Mouse (Mus musculus) kidney, embryonic 15.5 days (tissue): Measurements from ENCODE around the gene Atg2a. TPM values are rescaled to one million over a fixed set of nuclear protein-coding genes. Genes with fewer than 3 reads are reported as not detected.

ENCODE experiments used
- ATAC-seq: fragments of 200-750 bp; cut with Nextera tagmentation; replicated peaks from 2 replicates; pipeline ENCODE4 v1.8.0; 2017; ENCODE audit warnings: moderate TSS enrichment; ENCODE audit not compliant: low FRiP score
- H3K27ac ChIP-seq: fragments of 300-500 bp; sonication (generic); 2 replicates; pipeline ENCODE4 v1.5.1; 2015; ENCODE audit warnings: mild to moderate bottlenecking, inconsistent platforms
- H3K27me3 ChIP-seq: fragments of 300-500 bp; sonication (generic); 2 replicates; pipeline ENCODE4 v1.6.1; 2015; ENCODE audit warnings: inconsistent platforms
- H3K36me3 ChIP-seq: fragments of 300-500 bp; sonication (generic); 2 replicates; pipeline ENCODE4 v1.6.1; 2015; ENCODE audit warnings: inconsistent platforms
- H3K4me1 ChIP-seq: fragments of 300-500 bp; sonication (generic); 2 replicates; pipeline ENCODE4 v1.6.1; 2015; ENCODE audit warnings: inconsistent platforms
- H3K4me2 ChIP-seq: fragments of 300-500 bp; sonication (generic); 2 replicates; pipeline ENCODE4 v1.6.1; 2015; ENCODE audit warnings: moderate library complexity, mild to moderate bottlenecking, inconsistent platforms
- H3K4me3 ChIP-seq: fragments of 300-500 bp; sonication (generic); replicated peaks from 2 replicates; pipeline ENCODE4 v1.5.1; 2015; ENCODE audit warnings: mild to moderate bottlenecking, inconsistent platforms
- H3K9ac ChIP-seq: fragments of 300-500 bp; sonication (generic); 2 replicates; pipeline ENCODE4 v1.6.1; 2015; ENCODE audit warnings: mild to moderate bottlenecking, inconsistent platforms
- H3K9me3 ChIP-seq: fragments of 300-500 bp; sonication (generic); replicated peaks from 2 replicates; pipeline ENCODE4 v1.6.1; 2016; ENCODE audit warnings: inconsistent platforms
- WGBS: fragments of 180-500 bp; shearing (Covaris S2); methylation state at CpG from one replicate; pipeline ENCODE4 v1.1.7; 2015; ENCODE audit warnings: mixed read lengths; 5-methylcytosine and 5-hydroxymethylcytosine counted together
- polyA plus RNA-seq: library from polyadenylated mRNA; unstranded; fragments of >200 nt; fragmentation: Nextera tagmentation; extraction: Ambion mirVana; gene quantifications from 2 replicates; pipeline ENCODE4 v1.2.1, GENCODE M21; 2015

The Atg2a gene
- polyA plus RNA-seq, 1 experiment from 2014 or later = 12.1 TPM

DNA sequence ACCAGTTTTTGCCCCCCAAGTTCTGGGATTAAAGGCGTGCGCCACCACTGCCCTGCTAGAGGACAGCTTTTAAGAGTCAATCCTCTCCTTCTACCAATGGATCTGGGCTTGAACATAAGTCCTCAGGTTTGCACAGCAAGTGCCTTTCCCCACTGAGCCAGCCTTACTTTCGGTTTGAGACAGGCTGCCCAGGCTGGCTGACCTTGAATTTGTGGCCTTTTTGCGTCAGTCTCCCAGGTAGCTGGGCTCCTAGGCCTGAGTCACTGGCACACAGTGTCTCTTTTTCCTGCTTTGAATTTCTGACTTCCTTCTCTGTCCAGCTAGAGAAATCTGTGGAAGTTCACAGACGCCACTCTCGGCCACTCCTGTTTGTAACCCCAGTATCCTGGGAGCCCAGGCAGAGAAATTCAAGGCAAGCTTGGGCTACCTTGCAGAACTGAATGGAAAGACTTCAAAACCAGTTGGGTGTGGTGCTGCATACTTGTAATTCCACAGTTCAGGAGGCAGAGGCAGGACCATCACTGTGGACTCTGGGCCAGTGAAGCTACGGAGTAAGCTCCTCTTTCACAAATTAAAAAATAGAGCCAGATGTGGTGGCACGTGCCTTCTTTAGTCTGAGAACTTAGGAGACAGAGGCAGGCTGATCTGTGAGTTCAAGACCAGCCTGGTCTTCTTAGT lies 28.5 kb downstream of the Atg2a start:
- Histone ChIP-seq H3K4me1 (peaks cover 13% of the 10 kb centered on the region), H3K27me3 (no peaks in the 10 kb centered on the region), H3K9me3 (no peaks in the 10 kb centered on the region), H3K9ac (no peak overlapping the region), H3K4me2 (no peak overlapping the region), H3K36me3 (no peaks in the 10 kb centered on the region), H3K4me3 (no peak overlapping the region), H3K27ac (no peak overlapping the region)
- no peak for ATAC-seq
- 84% methylated on average over 8 of the region's 8 CpGs for WGBS

DNA sequence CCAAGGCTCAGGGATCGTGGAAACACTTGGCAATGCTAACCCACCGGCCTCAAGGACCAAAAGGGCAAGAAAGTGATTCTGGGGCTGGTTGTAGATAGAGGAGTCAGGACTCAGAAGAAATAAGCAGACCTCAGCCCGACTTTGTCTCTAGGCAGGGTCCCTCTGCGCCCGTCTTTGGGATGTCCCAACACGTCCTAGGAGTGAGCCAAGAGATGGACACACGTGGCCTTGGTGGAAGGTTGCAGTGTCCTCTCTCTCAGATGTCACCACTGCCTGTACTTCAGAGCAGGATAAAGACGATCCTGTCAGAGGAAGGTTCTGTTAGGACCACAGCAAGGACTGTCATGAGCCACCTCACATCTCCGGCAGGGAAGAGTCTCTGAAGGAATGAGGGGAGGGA lies 29.2 kb downstream of the Atg2a start:
- Histone ChIP-seq H3K9me3 (no peaks in the 10 kb centered on the region), H3K4me1 (peaks cover 19% of the 10 kb centered on the region), H3K9ac (no peak overlapping the region), H3K4me2 (no peak overlapping the region), H3K27me3 (no peaks in the 10 kb centered on the region), H3K27ac (0 out of 2 replicates have a peak overlapping the region, but pooled peaks have one; percentile 38), H3K4me3 (no peak overlapping the region), H3K36me3 (no peaks in the 10 kb centered on the region)
- WGBS = 63% methylated on average over 9 of the region's 9 CpGs
- ATAC-seq = no peak

DNA sequence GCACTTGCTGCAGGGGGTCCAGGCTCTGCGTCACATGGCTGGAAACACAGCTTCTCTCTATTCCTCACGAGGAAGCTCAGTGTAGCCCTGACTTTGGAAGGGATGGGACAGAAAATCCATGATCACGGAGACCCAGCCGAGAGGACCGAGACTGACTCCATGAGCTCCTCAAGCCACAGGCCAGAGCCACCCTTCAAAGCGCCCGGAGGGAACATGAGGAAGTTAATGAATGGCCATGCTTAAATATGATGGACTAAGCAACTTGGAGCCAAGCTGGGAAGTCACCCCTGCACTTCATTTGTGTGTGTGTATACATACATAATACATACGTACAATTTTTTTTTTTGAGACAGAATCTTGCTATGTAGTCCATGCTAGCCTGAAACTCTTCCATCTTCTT lies 29.7 kb downstream of the Atg2a start:
- H3K4me2 ChIP-seq = no peak overlapping the region
- WGBS = 26% methylated on average over 8 of the region's 8 CpGs
- no peak overlapping the region for H3K4me3 ChIP-seq
- no peak for ATAC-seq
- H3K9me3 ChIP-seq = no peaks in the 10 kb centered on the region
- no peaks in the 10 kb centered on the region for H3K27me3 ChIP-seq
- no peaks in the 10 kb centered on the region for H3K36me3 ChIP-seq
- 0 out of 2 replicates have a peak overlapping the region, but pooled peaks have one; percentile 38 for H3K27ac ChIP-seq
- peaks cover 23% of the 10 kb centered on the region for H3K4me1 ChIP-seq
- no peak overlapping the region for H3K9ac ChIP-seq

DNA sequence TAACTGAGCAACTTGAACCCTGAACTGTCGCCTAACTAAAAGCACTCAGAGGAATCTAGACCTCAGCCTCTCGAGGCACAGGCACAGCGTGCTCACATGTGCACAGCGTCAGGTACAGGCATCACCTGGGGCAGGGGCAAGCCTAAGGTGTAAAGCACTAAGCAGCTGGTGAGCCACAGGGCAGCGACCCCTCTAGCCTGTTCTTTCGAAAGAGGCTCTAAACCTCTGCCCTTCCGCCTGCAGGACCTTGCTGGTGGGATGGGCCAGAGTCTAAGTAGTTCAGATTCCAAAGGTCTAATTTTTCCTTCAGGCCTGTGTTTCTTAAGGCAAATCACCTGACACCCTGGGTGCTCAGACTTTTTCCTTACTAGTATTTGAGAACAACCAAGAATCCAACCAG lies 30.6 kb downstream of the Atg2a start:
- peaks cover 23% of the 10 kb centered on the region for H3K4me1 ChIP-seq
- no peak for ATAC-seq
- no peaks in the 10 kb centered on the region for H3K27me3 ChIP-seq
- no peak overlapping the region for H3K9ac ChIP-seq
- H3K9me3 ChIP-seq = no peaks in the 10 kb centered on the region
- H3K36me3 ChIP-seq = no peaks in the 10 kb centered on the region
- no peak overlapping the region for H3K4me3 ChIP-seq
- 65% methylated on average over 7 of the region's 7 CpGs for whole genome bisulfite sequencing
- 0 out of 2 replicates have a peak overlapping the region, but pooled peaks have one; percentile 56 for H3K27ac ChIP-seq
- no peak overlapping the region for H3K4me2 ChIP-seq

DNA sequence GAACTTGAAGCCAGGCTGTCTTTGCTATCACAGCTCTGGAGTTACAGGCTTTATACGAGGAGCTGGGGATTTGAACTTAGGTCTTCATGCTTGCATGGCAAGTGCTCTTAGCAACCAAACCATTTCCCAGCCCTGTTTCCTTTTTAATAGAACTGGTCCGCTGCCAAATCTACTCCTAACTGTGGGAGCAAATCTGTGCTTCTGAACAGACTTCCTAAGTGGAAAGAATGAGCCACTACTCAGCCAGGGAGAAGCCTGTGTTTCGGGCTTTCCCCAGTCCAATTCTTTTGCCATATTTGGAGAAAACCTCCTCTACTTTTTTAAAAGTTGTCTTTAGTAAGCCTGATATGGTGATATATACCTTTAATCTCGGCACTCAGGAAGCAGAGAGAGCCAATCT lies 31.3 kb downstream of the Atg2a start:
- ATAC-seq = no peak
- Histone ChIP-seq H3K27ac (0 out of 2 replicates have a peak overlapping the region, but pooled peaks have one; percentile 54), H3K4me2 (no peak overlapping the region), H3K4me3 (no peak overlapping the region), H3K27me3 (no peaks in the 10 kb centered on the region), H3K9me3 (no peaks in the 10 kb centered on the region), H3K9ac (no peak overlapping the region), H3K4me1 (peaks cover 27% of the 10 kb centered on the region), H3K36me3 (no peaks in the 10 kb centered on the region)
- WGBS = 84% methylated on average over 4 of the region's 4 CpGs

DNA sequence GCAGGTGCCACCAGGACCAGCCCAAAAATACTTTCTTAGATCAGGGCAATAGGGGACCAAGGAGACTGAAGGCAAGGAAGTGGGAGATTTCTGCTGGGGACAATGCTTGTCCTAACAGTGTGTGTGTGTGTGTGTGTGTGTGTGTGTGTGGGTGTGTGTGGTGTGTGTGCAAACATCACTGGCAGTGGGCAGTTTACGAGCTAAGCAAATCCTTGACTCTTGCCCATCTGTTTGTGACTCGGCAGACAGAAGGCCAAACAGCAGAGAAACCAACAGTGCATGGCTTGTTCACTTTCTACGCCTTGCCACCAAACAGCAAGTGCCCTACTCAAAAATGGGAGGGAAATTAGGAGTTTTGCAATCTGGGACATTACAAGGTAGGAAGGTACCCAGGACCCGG lies 32.1 kb downstream of the Atg2a start:
- no peaks in the 10 kb centered on the region for H3K27me3 ChIP-seq
- no peak overlapping the region for H3K27ac ChIP-seq
- no peak for ATAC-seq
- H3K9ac ChIP-seq = no peak overlapping the region
- H3K4me2 ChIP-seq = no peak overlapping the region
- peaks cover 29% of the 10 kb centered on the region for H3K4me1 ChIP-seq
- 68% methylated on average over 4 of the region's 4 CpGs for WGBS
- no peaks in the 10 kb centered on the region for H3K9me3 ChIP-seq
- H3K4me3 ChIP-seq = no peak overlapping the region
- no peaks in the 10 kb centered on the region for H3K36me3 ChIP-seq

DNA sequence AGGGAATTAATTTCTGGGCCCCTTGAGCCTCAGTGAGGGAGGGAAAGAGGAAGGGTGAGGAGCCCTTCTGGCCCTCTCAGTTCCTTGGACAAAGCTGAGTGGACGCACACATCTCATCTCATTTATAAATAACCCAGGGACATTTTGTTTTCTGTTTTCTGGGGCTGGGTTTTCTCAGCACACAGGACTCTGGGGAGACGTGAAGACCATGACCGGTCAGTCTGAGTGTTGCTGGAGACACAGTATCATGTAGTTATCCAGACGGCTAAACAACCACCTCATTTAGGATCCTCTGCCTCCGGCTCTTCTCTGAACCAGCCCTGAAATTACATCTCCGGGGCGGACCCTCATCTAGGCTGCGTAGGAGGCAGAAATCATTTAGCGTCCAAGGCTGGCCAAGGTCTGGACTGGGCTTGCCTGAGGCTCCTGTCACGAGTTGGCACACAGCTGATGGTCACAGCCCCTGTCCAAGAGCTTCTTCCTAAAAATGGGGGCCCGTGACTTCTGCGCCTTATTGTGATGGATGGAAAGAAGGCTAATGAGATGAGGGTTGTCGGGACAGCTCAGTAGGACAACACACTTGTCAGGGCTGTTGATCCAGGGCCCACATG lies 32.6 kb downstream of the Atg2a start:
- Histone ChIP-seq H3K36me3 (no peaks in the 10 kb centered on the region; the same call in 1 of the 2 replicates), H3K9me3 (no peaks in the 10 kb centered on the region), H3K4me2 (no peak overlapping the region), H3K27me3 (no peaks in the 10 kb centered on the region), H3K4me1 (peaks cover 34% of the 10 kb centered on the region), H3K9ac (no peak overlapping the region), H3K4me3 (no peak overlapping the region), H3K27ac (no peak overlapping the region)
- WGBS = 84% methylated on average over 13 of the region's 13 CpGs
- ATAC-seq = no peak

DNA sequence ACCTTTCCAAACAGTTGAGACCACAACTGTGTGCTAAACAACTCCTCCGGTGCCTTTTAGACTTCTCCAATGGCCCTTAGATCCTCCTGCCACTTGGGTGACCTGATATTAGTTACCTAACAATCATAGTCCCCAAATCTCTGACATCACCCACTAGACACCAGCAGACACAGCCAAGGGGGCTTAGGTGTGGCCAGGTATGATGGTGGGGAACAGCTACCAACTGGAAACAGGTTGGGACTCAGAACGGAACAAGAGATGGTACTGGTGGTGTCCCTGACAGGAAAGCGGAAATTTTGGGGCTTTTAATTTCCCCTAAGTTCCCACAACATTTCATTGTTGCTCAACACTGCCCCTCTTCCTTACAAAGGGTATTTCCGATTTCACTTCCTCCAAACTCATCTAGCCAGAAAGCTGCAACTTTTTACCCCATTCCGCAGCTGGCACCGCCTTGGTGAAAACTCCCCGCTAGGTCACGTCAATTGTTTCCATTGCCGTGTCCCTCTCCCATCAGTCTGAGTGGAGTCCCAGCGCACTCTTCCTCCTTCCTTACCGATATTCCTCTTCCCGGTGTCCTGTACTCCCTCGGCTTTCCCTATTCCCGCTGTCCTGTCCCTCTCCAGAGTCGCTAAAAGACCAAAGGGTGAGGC lies 34.4 kb downstream of the Atg2a start:
- Histone ChIP-seq H3K27me3 (no peaks in the 10 kb centered on the region), H3K4me3 (peak overlapping the region; percentile 82), H3K27ac (peak overlapping the region; percentile 86), H3K36me3 (peaks cover 2% of the 10 kb centered on the region; the same call in 1 of the 2 replicates), H3K4me1 (peaks cover 51% of the 10 kb centered on the region), H3K9ac (peak overlapping the region; percentile 51), H3K9me3 (no peaks in the 10 kb centered on the region), H3K4me2 (peak overlapping the region; percentile 86)
- WGBS = 6% methylated on average over 15 of the region's 15 CpGs
- ATAC-seq = peak; percentile 17

DNA sequence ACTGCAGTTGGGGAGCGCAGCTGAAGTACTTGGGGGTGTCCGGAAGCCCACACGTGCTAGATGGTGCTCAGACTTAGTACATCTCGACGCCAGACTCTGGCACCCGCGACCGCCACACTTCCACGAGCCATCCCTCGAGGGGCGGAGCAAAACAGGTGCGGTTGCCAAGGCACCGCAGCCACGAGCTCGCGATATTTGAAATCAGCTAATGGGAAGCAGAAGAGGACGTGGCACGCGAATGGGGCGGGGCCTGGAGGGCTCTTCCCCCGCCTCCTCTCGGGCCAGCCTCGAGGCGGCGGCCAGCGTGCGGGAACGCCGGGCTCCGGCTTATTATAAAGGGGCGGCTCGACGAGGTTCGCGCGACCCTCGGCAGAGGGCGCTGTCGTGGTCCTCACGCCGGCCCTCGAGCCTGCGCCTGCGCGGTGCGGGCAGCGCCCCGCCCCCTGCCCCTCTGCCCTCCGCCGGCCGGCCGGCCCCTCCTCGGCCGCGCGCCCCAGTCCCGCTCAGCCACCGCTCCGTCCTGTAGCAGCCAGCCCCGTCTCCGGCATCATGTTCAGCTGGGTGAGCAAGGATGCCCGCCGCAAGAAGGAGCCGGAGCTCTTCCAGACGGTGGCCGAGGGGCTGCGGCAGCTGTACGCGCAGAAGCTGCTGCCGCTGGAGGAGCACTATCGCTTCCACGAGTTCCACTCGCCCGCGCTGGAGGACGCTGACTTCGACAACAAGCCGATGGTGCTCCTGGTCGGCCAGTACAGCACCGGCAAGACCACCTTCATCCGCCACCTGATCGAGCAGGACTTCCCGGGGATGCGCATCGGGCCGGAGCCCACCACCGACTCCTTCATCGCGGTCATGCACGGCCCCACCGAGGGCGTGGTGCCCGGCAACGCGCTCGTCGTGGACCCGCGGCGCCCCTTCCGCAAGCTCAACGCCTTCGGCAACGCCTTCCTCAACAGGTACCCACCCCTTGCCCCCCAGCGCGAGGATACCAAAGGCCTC lies 35.3 kb downstream of the Atg2a start, which contains the start of gene Ehd1:
Gene Ehd1, plus strand, starts transcription at position 300 of the 996 bp plus-strand sequence.
- under 1% methylated on average over 106 of the region's 106 CpGs for WGBS
- peak within 1 kb of the TSS; percentile 82 for H3K4me3 ChIP-seq
- peak within 1 kb of the TSS; percentile 77 for H3K9ac ChIP-seq
- no peaks in the 10 kb centered on the region for H3K27me3 ChIP-seq
- H3K4me2 ChIP-seq = peak within 1 kb of the TSS; percentile 86
- no peaks in the 10 kb centered on the region for H3K9me3 ChIP-seq
- H3K4me1 ChIP-seq = peaks cover 50% of the 10 kb centered on the region
- ATAC-seq = peak; percentile 94
- peak within 1 kb of the TSS; percentile 86 for H3K27ac ChIP-seq
- H3K36me3 ChIP-seq = peaks cover 11% of the 10 kb centered on the region

DNA sequence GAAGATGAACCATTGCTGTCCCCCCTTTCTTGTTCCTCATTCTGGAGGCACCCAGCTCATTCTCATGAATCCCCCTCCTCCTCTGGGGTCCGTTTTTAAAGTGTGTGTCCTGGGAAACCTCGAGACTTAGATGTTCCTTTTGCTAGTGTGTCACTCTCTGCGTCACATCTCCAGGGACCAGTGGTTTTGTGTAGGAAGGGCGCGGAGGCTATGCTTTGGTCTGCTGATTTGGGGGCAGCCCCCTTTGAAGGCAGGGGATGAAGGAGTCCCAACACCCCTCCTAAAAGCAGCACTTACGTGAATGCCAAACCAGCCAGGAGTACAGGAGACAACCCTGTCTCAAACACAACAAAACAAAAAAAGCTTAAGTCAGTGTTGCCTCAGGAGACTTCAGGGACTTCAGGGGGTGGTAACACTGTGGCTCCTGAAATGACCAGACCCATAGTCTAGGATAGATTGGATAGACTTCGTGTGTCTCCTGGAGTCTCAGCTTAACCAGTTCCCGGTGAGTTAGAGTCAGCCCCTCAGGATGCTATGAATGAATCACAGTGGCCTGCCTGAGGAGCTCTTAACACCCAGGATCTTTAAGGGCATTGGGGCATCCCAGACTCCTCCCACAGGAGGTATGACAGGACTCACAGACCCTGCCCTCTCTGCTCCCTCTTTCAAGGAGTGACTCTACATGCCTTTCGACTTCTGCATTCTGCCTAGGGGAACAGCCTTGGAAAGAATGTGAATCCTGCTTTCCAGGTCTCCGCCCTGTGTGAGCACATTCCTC lies 36.4 kb downstream of the Atg2a start:
- H3K9ac ChIP-seq = peak overlapping the region; percentile 77
- peak; percentile 47 for ATAC-seq
- H3K9me3 ChIP-seq = no peaks in the 10 kb centered on the region
- peaks cover 22% of the 10 kb centered on the region for H3K36me3 ChIP-seq
- H3K27ac ChIP-seq = peak overlapping the region; percentile 85
- H3K4me2 ChIP-seq = peak overlapping the region; percentile 86
- 4% methylated on average over 10 of the region's 10 CpGs for WGBS
- no peaks in the 10 kb centered on the region for H3K27me3 ChIP-seq
- peak overlapping the region; percentile 82 for H3K4me3 ChIP-seq
- H3K4me1 ChIP-seq = peaks cover 52% of the 10 kb centered on the region
